Mouse (Mus musculus) testis, adult 2 months (tissue): ENCODE results near the gene Nfkb2.

Source experiments
- CTCF ChIP-seq: fragments of 200-500 bp; IDR thresholded peaks from 2 replicates; pipeline ENCODE4 v1.5.1; 2012; ENCODE audit warnings: low read depth, mild to moderate bottlenecking, inconsistent platforms, low read length, moderate library complexity; ENCODE audit not compliant: control insufficient read depth, insufficient read depth, insufficient replicate concordance
- POLR2A ChIP-seq: fragments of 200-500 bp; IDR thresholded peaks from 2 replicates; pipeline ENCODE4 v1.6.1; 2012; ENCODE audit warnings: low read depth, mild to moderate bottlenecking, inconsistent platforms, low read length, moderate library complexity; ENCODE audit not compliant: control insufficient read depth

- TF ChIP-seq POLR2A, result no peak
- TF ChIP-seq CTCF, result no peak
These were observed 17.2 kb upstream of the Nfkb2 start for GRCm38 (mm10) chr19:46286926-46287325.
